Mouse (Mus musculus): ENCODE measurements at regions not wholly inside any gene's neighbourhood (a gene's known extent, or its start where the extent isn't known, plus 50 kb on each side); places are given as distances from the start of the nearest gene placed in this dataset.
"Not testable (repeated sequence)": the region's sequence is repeated elsewhere in the genome, so short reads cannot be mapped to it uniquely, and the experiment has no call there.

GRCm38 (mm10) chr16:73182776-73183175, 874.7 kb downstream of the Robo1 start:
- DNase-seq (ENCODE audit: low spot score) = no peak

- DNase-seq (ENCODE audit: low spot score) = no peak
These were observed 874.2 kb downstream of the Robo1 start for GRCm38 (mm10) chr16:73182258-73182657.

GRCm38 (mm10) chr16:73155447-73155846, 847.3 kb downstream of the Robo1 start:
- no peak for DNase-seq (ENCODE audit: low spot score)

- not testable (repeated sequence) for DNase-seq (ENCODE audit: low spot score)
These were observed 819.8 kb downstream of the Robo1 start for GRCm38 (mm10) chr16:73127927-73128326.

- no peak for DNase-seq (ENCODE audit: low spot score)
These were observed 812.5 kb downstream of the Robo1 start for GRCm38 (mm10) chr16:73120568-73120967.

GRCm38 (mm10) chr16:73117338-73117737, 809.2 kb downstream of the Robo1 start:
- DNase-seq (ENCODE audit: low spot score) = no peak

- DNase-seq (ENCODE audit: low spot score) = no peak
These were observed 799.9 kb downstream of the Robo1 start for GRCm38 (mm10) chr16:73108021-73108452.

- DNase-seq (ENCODE audit: low spot score) = no peak
These were observed 799.5 kb downstream of the Robo1 start for GRCm38 (mm10) chr16:73107608-73108007.

- DNase-seq (ENCODE audit: low spot score) = no peak
These were observed 797.4 kb downstream of the Robo1 start for GRCm38 (mm10) chr16:73105496-73105895.

GRCm38 (mm10) chr16:73100273-73100672, 792.2 kb downstream of the Robo1 start:
- DNase-seq (ENCODE audit: low spot score) = no peak

GRCm38 (mm10) chr16:73098760-73099159, 790.7 kb downstream of the Robo1 start:
- no peak for DNase-seq (ENCODE audit: low spot score)

- no peak for DNase-seq (ENCODE audit: low spot score)
These were observed 789.1 kb downstream of the Robo1 start for GRCm38 (mm10) chr16:73097176-73097575.

GRCm38 (mm10) chr16:73096091-73097083, 788.3 kb downstream of the Robo1 start:
- DNase-seq (ENCODE audit: low spot score) = no peak
